Mouse (Mus musculus): ENCODE data around the gene Atxn1. TPM values are rescaled to one million over a fixed set of nuclear protein-coding genes. Genes with fewer than 3 reads are reported as not detected.

Atxn1 gene
- polyA plus RNA-seq, 1 experiment = 3.2 TPM

DNA sequence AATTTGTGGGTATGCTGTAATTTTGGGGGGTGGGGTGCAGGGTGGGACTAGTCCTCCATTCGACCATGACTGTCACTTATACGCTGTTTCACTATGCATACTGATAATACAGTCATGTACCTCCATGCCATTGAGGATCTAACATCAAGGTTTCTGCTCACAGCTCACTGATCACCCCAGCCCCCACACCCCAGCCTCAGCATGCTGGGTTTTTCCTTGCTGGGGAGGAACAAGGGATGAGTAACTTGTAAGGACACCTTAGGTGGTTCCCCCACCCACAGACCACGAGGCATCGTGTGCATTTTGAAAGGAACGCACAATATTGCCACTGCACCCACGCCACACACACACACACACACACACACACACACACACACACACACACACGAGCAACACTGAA lies 79.9 kb downstream of the Atxn1 start:
- no peak overlapping the region for H3K4me3 ChIP-seq (replicated peaks)
- no peaks in the 10 kb centered on the region for H3K9me3 ChIP-seq
- H3K27me3 ChIP-seq (replicated peaks) = no peaks in the 10 kb centered on the region
- H3K36me3 ChIP-seq (replicated peaks; ENCODE audit: low read length) = peaks cover 34% of the 10 kb centered on the region
- peaks cover 68% of the 10 kb centered on the region for H3K4me1 ChIP-seq
- TF ChIP-seq GATA1 (IDR thresholded peaks at IDR 0.05; ENCODE audit: borderline replicate concordance, low read length) (no peak), FLI1 (IDR thresholded peaks at IDR 0.05; ENCODE audit: low read length) (no peak)

- H3K27me3 ChIP-seq (replicated peaks) = no peaks in the 10 kb centered on the region
- TF ChIP-seq GATA1 (IDR thresholded peaks at IDR 0.05; ENCODE audit: borderline replicate concordance, low read length) (no peak), FLI1 (IDR thresholded peaks at IDR 0.05; ENCODE audit: low read length) (no peak)
- peaks cover 45% of the 10 kb centered on the region for H3K36me3 ChIP-seq (replicated peaks; ENCODE audit: low read length)
- peaks cover 68% of the 10 kb centered on the region for H3K4me1 ChIP-seq
- H3K9me3 ChIP-seq = no peaks in the 10 kb centered on the region
- H3K4me3 ChIP-seq (replicated peaks) = no peak overlapping the region
These were observed 81.0 kb downstream of the Atxn1 start for GRCm38 (mm10) chr13:45883791-45884238.

DNA sequence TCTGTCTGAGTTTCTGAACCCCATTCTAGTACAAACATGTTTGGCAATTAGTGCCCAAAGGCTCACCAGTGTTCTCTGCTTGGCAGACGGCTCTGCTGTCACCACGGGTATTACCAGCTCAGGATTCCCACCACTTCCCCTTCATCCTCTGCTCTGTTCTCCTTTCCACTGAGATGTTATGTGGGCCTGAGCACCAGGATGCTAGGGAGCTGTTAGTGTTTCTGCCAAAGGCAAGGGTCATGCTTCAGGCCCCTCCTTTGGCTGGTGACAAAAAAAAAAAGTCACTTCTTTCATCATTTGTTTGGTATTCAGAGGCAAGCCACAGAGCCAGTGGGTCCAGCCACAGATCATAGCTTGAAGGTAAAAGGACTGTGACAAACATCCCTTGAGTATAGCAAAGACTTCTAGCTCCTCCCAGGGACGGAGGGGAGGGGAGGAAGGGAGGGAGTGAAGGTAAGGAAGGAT lies 81.8 kb downstream of the Atxn1 start:
- no peaks in the 10 kb centered on the region for H3K9me3 ChIP-seq
- TF ChIP-seq GATA1 (IDR thresholded peaks at IDR 0.05; ENCODE audit: borderline replicate concordance, low read length) (no peak), FLI1 (IDR thresholded peaks at IDR 0.05; ENCODE audit: low read length) (no peak)
- no peak overlapping the region for H3K4me3 ChIP-seq (replicated peaks)
- H3K27me3 ChIP-seq (replicated peaks) = no peaks in the 10 kb centered on the region
- peaks cover 45% of the 10 kb centered on the region for H3K36me3 ChIP-seq (replicated peaks; ENCODE audit: low read length)
- H3K4me1 ChIP-seq = peaks cover 66% of the 10 kb centered on the region

GRCm38 (mm10) chr13:45880543-45880845 lies 84.3 kb downstream of the Atxn1 start:
- H3K4me1 ChIP-seq = peaks cover 85% of the 10 kb centered on the region

DNA sequence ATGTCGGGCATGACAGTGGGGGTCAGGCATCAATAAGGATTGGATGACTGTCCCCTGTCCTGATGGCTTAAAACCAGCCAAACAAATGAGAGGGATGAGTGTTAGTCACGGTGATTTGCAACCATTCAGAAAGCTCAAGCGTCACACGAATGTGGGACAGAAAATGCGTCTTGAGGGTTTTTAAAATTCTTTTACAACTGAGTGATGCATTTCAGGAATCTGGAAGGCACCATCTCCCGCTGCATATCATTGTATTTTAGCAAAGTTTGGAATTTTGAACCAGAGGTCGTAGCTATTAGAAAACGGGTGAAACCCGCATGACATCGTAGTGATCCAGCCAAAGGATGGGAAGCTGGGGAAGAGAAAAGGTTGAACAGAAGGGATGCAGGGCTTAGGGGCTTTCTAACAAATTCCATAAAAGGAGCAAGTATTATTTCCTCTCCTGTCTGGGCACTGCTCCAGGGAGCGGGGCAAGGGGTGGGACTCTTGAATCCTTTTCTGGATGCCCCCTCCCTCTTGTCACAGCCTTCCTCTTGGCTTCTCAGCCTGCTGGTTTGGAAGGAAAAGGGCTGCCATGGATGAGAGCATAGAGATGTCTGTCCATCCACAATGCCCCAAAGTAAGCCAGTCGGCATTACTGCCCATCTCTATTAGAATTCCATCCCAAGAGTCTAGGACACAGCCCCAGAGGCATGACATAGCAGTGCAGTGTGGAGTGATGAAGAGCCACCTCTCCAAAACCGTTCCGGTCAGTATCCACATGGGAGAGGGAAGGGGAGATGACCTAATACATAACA lies 84.9 kb downstream of the Atxn1 start:
- Histone ChIP-seq H3K4me3 (replicated peaks) (peak overlapping the region; percentile 56), H3K27me3 (replicated peaks) (no peaks in the 10 kb centered on the region), H3K9me3 (no peaks in the 10 kb centered on the region), H3K4me1 (peaks cover 85% of the 10 kb centered on the region), H3K36me3 (replicated peaks; ENCODE audit: low read length) (peaks cover 54% of the 10 kb centered on the region)
- TF ChIP-seq FLI1 (IDR thresholded peaks at IDR 0.05; ENCODE audit: low read length) (no peak), GATA1 (IDR thresholded peaks at IDR 0.05; ENCODE audit: borderline replicate concordance, low read length) (no peak)

More at GRCm38 (mm10) chr13:45880543-45880845, 84.3 kb downstream of the Atxn1 start:
- peaks cover 48% of the 10 kb centered on the region for H3K36me3 ChIP-seq (replicated peaks; ENCODE audit: low read length)
- H3K9me3 ChIP-seq = no peaks in the 10 kb centered on the region
- TF ChIP-seq GATA1 (IDR thresholded peaks at IDR 0.05; ENCODE audit: borderline replicate concordance, low read length) (no peak), FLI1 (IDR thresholded peaks at IDR 0.05; ENCODE audit: low read length) (no peak)
- peak overlapping the region; percentile 56 for H3K4me3 ChIP-seq (replicated peaks)
- H3K27me3 ChIP-seq (replicated peaks) = no peaks in the 10 kb centered on the region

GRCm38 (mm10) chr13:45876939-45877338 lies 87.9 kb downstream of the Atxn1 start:
- H3K27me3 ChIP-seq (replicated peaks) = no peaks in the 10 kb centered on the region
- H3K9me3 ChIP-seq = no peaks in the 10 kb centered on the region
- TF ChIP-seq FLI1 (IDR thresholded peaks at IDR 0.05; ENCODE audit: low read length) (no peak), GATA1 (IDR thresholded peaks at IDR 0.05; ENCODE audit: borderline replicate concordance, low read length) (no peak)
- H3K4me1 ChIP-seq = peaks cover 91% of the 10 kb centered on the region
- H3K4me3 ChIP-seq (replicated peaks) = no peak overlapping the region
- H3K36me3 ChIP-seq (replicated peaks; ENCODE audit: low read length) = peaks cover 57% of the 10 kb centered on the region

DNA sequence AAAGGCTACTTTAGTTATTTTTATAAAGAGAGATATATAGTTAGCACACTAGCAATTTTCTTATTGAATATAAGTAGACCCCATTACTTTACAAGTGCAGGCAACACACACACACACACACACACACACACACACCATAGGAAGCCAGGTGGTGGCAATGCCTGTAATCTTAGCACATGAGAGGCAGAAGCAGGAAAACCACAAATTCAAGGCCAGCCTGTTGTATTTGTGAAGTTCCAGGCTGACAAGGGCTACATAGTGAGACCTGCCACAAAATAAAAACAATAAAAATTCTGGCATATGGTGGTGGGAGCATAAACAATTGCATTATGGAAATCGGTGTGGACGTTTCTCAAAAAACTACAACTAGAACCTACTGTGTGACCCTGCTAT lies 88.4 kb downstream of the Atxn1 start:
- peaks cover 59% of the 10 kb centered on the region for H3K36me3 ChIP-seq (replicated peaks; ENCODE audit: low read length)

GRCm38 (mm10) chr13:45875686-45876367 lies 89.0 kb downstream of the Atxn1 start:
- H3K4me3 ChIP-seq (replicated peaks) = no peak overlapping the region
- H3K27me3 ChIP-seq (replicated peaks) = no peaks in the 10 kb centered on the region
- H3K9me3 ChIP-seq = no peaks in the 10 kb centered on the region
- TF ChIP-seq GATA1 (IDR thresholded peaks at IDR 0.05; ENCODE audit: borderline replicate concordance, low read length) = no peak
- TF ChIP-seq FLI1 (IDR thresholded peaks at IDR 0.05; ENCODE audit: low read length) = no peak
- H3K4me1 ChIP-seq = peaks cover 94% of the 10 kb centered on the region
- peaks cover 62% of the 10 kb centered on the region for H3K36me3 ChIP-seq (replicated peaks; ENCODE audit: low read length)

More for the DNA sequence above, 88.4 kb downstream of the Atxn1 start:
- H3K27me3 ChIP-seq (replicated peaks) = no peaks in the 10 kb centered on the region
- no peaks in the 10 kb centered on the region for H3K9me3 ChIP-seq
- TF ChIP-seq GATA1 (IDR thresholded peaks at IDR 0.05; ENCODE audit: borderline replicate concordance, low read length) (no peak), FLI1 (IDR thresholded peaks at IDR 0.05; ENCODE audit: low read length) (no peak)
- no peak overlapping the region for H3K4me3 ChIP-seq (replicated peaks)
- H3K4me1 ChIP-seq = peaks cover 92% of the 10 kb centered on the region

- Histone ChIP-seq H3K27me3 (replicated peaks) (no peaks in the 10 kb centered on the region), H3K4me1 (peaks cover 93% of the 10 kb centered on the region), H3K36me3 (replicated peaks; ENCODE audit: low read length) (peaks cover 60% of the 10 kb centered on the region), H3K9me3 (no peaks in the 10 kb centered on the region), H3K4me3 (replicated peaks) (no peak overlapping the region)
- TF ChIP-seq GATA1 (IDR thresholded peaks at IDR 0.05; ENCODE audit: borderline replicate concordance, low read length) (no peak), FLI1 (IDR thresholded peaks at IDR 0.05; ENCODE audit: low read length) (no peak)
These were observed 90.6 kb downstream of the Atxn1 start for GRCm38 (mm10) chr13:45874196-45874595.

- peaks cover 57% of the 10 kb centered on the region for H3K36me3 ChIP-seq (replicated peaks; ENCODE audit: low read length)
- no peaks in the 10 kb centered on the region for H3K27me3 ChIP-seq (replicated peaks)
- H3K4me1 ChIP-seq = peaks cover 94% of the 10 kb centered on the region
- no peak for TF ChIP-seq GATA1 (IDR thresholded peaks at IDR 0.05; ENCODE audit: borderline replicate concordance, low read length)
- TF ChIP-seq FLI1 (IDR thresholded peaks at IDR 0.05; ENCODE audit: low read length) = no peak
- peak overlapping the region; percentile 70 for H3K4me3 ChIP-seq (replicated peaks)
- no peaks in the 10 kb centered on the region for H3K9me3 ChIP-seq
These were observed 91.8 kb downstream of the Atxn1 start for GRCm38 (mm10) chr13:45872966-45873365.
